Mouse (Mus musculus) cerebellum, postnatal 4 days (tissue): ENCODE results near the gene Ptprs.

Experiments used
- DNase-seq, 2 experiments: peaks; one replicate each; pipeline ENCODE4 v3.0.0; 2022; ENCODE audit warnings: low spot score in 2 of 2, mixed read lengths in 1 of 2

Gene Ptprs

DNA sequence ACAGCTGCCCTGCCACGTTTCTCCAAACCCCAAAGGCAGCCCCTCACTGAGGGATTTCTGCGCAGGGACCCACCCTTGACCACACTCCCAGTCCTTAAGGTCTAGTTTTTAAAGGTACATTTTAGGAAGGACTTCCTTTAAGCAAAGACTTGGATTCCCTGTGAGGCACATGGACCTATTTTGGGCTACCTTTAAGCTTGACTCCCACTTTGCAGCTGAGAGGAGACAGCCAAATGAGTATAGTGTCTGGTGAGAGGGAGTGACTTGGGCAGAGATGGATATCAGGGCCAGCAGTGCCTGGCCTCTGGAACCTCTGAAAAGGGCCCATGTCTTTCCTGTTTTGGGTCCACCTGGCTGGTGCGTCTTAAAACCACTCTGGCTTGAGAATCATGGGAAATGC is 50.3 kb downstream of the Ptprs start:
- no peak for DNase-seq

- peak; percentile 69 to 87 for DNase-seq
These were observed 50.7 kb downstream of the Ptprs start for GRCm38 (mm10) chr17:56425584-56425914.

DNA sequence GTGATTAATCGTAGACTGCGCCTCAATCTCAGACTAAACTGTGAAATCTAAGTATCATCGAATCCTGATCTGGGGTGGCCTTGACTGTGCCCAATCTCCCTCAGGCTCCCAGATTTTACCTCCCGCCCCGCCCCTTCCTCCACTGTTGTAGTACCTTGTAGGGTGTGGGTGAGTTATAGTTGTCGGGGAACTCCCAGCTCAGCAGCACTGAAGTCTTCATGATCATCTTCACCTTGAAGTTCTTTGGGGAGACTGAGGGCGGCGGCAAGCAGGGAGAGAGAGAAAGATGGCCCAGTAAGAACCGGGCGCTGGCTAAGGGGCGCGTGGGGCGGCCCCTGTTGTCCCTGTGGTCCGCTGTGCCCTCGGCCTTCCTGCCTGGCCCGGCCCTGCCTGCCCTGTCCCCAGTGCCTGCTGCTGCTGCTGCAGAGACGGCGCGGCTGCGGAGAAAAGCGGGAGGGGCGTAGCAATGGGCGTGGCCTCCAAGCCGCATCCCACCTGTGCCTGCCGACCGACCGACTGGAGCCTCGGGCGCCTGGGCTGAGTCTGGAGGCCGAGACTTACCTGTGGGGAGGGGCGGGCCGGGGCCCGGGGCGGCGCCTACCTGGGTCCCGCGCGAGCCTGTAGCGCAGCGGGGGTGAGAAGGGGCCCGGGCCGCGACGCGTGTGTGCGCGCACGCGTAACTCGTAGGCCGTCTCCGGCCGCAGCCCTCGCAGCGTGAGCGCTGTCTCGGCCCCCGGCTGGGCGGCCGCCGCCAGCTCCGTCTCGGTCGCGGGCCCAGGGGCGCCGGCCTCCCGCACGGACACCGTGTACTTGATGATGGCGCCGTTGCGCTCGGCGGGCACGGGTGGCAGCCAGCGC is 51.3 kb downstream of the Ptprs start:
- DNase-seq = no peak

DNA sequence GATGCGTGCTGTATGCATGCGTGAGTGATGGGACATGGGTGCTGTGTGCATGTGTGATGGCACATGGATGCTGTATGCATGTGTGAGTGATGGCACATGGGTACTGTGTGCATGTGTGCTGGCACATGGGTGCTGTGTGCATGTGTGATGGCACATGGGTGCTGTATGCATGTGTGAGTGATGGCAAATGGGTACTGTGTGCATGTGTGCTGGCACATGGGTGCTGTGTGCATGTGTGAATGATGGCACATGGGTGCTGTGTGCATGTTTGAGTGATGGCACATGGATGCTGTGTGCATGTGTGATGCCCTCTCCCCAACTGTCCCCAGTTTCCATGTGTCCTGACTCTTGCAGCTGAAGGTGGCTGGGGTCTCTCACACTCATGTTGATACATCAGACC is 56.3 kb downstream of the Ptprs start:
- no peak for DNase-seq

DNA sequence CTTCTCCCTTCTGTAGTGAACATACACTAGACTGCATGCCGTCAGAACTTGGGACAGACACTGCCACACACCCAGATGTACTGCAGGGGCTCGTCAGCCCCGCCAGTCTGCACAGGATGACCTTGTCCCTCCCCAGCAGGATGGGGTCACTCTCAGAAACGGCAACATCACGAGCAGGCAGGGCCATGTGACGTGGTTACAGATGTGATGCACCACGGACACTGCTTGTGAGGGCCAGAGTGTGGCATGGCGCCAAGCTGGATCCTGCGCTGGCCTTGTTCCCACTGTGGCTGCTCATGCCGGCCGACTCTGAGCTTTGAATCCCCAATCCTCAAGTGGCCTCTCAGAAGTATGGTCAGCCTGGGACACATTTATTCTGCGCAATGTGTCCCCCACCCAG is 58.0 kb downstream of the Ptprs start:
- peak in 1 of 2 experiments; percentile 56 for DNase-seq

- no peak for DNase-seq
These were observed 61.5 kb downstream of the Ptprs start for GRCm38 (mm10) chr17:56414785-56415184.

GRCm38 (mm10) chr17:56413113-56413512 is 63.2 kb downstream of the Ptprs start:
- DNase-seq = no peak

DNA sequence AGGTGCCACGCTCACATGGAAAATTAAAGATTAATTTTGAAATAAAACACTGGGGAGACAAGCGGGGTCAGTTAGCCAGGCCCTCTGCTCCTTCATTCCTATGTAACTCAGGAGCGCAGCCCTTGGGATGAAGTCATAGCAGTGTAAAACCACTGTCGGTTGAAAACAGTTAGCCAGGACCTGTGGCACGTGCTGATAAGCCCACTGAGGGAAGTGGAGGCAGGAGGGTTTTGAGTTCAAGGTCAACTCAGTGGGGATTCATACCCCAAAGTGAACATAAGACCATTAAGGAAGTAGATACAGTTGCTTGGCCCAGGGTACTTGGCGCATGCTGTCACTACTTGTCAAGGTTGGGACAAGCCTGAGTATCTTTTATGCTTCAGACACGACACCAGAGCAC is 64.8 kb downstream of the Ptprs start:
- no peak for DNase-seq

- DNase-seq = no peak
These were observed 66.5 kb downstream of the Ptprs start for GRCm38 (mm10) chr17:56409759-56410158.

DNA sequence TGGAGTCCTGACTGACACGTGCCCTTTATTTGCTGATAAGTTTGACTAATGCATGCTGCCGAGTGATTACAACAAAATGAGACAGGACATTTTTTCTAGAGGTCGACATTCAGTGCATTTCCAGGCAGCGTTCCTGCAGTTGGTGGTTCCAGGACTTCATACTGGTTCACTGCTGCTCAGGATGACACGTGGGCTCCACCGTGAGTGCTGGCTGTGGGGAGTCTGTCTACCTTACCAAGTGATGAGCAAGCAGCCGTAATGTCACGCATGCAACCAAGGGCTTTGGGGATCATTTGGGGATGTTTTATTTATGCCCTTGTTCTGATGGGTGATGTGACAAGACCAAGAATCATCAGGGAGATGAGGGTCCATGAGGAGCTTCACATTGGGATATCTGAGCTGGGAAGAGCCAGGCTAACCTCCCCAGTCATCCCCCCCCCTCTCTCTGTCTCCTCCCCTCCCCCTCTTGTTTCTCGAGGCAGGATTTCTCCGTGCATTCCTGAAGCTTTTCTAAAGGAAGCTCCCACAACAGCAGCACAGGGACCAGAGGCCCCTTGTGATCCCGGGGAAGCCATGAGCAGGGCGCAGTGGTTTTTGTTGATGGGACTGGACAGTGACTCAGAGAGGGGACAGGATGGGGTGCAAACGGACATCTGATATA is 67.2 kb downstream of the Ptprs start:
- no peak for DNase-seq

DNA sequence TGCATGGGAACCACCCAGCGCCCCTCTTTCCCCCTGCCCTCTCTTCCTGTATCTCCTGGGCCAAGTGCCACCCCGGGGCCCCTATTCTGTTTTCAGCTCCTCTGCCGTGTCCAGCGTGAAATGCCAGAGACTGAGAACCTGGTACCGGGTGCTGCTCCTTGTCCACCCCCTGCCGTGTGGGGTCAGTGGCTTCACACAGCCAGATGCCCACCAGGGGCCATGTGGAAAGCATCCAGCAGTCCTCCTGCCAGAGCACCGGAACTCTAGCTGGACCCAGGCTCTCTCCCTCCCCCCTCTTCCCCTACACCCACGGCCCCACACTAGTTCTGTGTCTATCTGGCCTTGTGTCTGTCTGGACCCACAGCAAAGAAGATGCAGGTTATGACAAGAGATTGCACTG is 68.9 kb downstream of the Ptprs start:
- DNase-seq = no peak

- no peak for DNase-seq
These were observed 69.4 kb downstream of the Ptprs start for GRCm38 (mm10) chr17:56406878-56407277.

- no peak for DNase-seq
These were observed 70.1 kb downstream of the Ptprs start for GRCm38 (mm10) chr17:56405856-56406840.

DNA sequence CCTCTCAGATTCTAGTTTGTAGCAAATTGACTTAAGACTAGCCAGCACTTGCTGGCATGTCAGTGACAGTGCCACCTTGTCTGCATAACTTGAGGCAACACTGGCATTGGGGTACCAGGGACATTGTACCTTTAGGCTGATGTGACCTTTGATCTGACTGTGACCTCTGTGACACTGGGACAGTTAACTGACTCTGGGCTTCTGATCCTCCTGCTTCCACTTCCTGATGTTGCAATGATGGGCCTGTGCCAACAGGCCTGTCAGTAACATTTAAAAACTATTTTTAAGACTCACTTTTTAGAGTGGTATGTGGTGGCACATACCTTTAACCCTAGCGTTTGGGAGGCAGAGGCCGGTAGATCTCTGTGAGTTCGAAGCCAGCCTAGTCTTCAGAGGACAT is 70.9 kb downstream of the Ptprs start:
- DNase-seq = no peak

- DNase-seq = peak in 1 of 2 experiments; percentile 57
These were observed 75.2 kb downstream of the Ptprs start for GRCm38 (mm10) chr17:56401051-56401521.

DNA sequence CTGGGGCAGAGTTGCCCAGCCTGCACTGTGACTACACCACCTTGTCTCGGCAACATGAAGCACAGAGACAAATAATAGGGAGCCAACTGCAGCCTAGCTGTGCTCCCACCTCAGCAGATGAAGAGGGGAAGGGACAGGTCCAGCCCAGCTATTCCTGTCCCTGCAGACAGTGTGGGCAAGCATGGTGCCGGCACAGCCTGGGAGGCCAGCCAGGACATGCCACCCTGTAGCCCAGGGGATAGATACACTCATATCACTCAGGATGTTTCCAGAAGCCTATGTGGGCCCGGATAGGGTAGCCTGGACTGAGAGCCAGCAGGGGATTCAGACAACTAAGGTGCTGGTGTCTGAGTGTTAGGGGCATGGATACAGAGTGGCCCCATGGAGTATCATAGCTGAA is 76.1 kb downstream of the Ptprs start:
- no peak for DNase-seq

GRCm38 (mm10) chr17:56396051-56396450 is 80.2 kb downstream of the Ptprs start:
- DNase-seq = no peak

DNA sequence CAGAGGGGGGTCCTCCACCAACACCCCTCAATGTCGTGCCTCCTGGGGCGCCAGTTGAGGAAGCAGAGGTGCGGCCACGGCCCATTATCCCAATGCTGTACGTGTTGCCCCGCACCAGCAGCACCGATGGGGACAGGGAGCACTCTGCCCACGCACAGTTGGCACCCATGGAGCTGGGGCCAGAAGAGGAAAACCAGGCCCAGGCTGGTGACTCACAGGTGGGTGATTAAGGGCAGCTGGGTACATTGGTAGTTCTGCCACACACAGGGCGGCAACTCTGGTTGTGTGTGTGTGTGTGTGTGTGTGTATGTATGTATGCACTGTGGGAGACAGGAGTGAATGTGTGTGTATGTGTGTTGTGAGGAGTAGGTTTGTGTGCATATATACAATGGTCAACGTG is 82.4 kb downstream of the Ptprs start:
- no peak for DNase-seq

- no peak for DNase-seq
These were observed 83.0 kb downstream of the Ptprs start for GRCm38 (mm10) chr17:56393238-56393637.

DNA sequence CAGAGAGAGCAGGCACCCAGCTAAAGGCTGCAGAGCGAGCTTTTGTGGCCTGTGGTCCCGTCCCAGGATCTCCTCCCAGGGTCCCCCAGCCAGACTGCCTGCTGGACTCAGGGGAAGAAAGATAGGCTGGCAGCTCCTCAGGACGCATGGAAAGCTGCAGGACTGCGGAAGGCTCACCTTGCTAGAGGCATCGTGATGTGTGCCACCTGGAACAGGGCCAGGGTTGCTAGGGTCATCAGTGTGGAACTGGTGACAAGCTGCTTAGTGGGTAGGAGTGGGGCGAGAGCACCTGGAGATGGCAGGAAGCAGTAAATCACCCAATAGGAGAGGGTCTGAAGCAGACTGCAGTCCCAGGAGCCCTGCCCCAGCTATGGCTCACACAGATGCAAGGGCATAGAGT is 88.7 kb downstream of the Ptprs start:
- DNase-seq = no peak

- peak in 1 of 2 experiments; percentile 48 for DNase-seq
These were observed 91.4 kb downstream of the Ptprs start for GRCm38 (mm10) chr17:56384903-56385302.

- DNase-seq = no peak
These were observed 93.3 kb downstream of the Ptprs start for GRCm38 (mm10) chr17:56382997-56383396.
